Mouse (Mus musculus): ENCODE measurements around the gene 3110082I17Rik.

DNA sequence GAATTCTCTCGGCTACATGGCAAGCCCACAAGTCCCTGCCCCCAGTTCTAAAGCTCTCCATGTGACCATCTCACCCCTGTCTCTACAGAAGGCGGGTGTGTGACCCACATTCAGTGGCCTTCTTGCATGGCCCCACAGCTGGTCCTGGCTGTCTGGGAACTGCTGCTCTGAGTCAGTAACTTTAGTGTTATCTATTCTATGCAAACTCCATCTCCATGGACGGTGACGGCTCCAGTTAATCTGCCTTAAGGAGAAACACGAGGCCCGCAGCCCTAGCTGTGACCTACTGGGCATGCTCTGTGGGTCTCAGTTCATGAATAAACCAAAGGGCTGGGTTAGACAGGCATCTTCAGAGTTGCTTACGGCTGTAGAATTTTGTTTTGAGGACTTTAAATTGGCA, 65.9 kb downstream of the 3110082I17Rik start:
- TF ChIP-seq CTCF (conservative IDR thresholded peaks at IDR 0.05; ENCODE audit: insufficient read depth, insufficient read length, low read depth, low read length) = no peak
- TF ChIP-seq POLR2A (IDR thresholded peaks at IDR 0.05; ENCODE audit: low read depth, low read length) = no peak
